Mouse (Mus musculus): ENCODE data around the gene Kcns1. TPM values are rescaled to one million over a fixed set of nuclear protein-coding genes. Genes with fewer than 3 reads are reported as not detected.

Gene Kcns1
- polyA plus RNA-seq, 1 experiment from 2014 or later = not detected

- 78% methylated on average over 6 of the region's 6 CpGs for WGBS (ENCODE audit: insufficient replicate concordance)
These were observed 33.2 kb downstream of the Kcns1 start for GRCm38 (mm10) chr2:164137754-164138153.

GRCm38 (mm10) chr2:164136393-164136792, 34.5 kb downstream of the Kcns1 start:
- TF ChIP-seq CTCF (IDR thresholded peaks at IDR 0.05; ENCODE audit: low read depth) = no peak
- TF ChIP-seq EP300 (IDR thresholded peaks at IDR 0.05; ENCODE audit: low read depth) = no peak
- no peaks in the 10 kb centered on the region for H3K9me3 ChIP-seq (ENCODE audit: low read length)
- H3K4me3 ChIP-seq (ENCODE audit: low read depth, low read length) = no peak overlapping the region
- no peak overlapping the region for H3K4me2 ChIP-seq (ENCODE audit: low read depth, low read length)
- WGBS (ENCODE audit: insufficient replicate concordance) = 75% methylated on average over 2 of the region's 2 CpGs
- no peak overlapping the region for H3K27ac ChIP-seq (ENCODE audit: low read depth)
- no peak overlapping the region for H3K9ac ChIP-seq (replicated peaks)
- no peak for DNase-seq
- ATAC-seq = no peak
- no peaks in the 10 kb centered on the region for H3K4me1 ChIP-seq (ENCODE audit: insufficient read depth)
- no peaks in the 10 kb centered on the region for H3K27me3 ChIP-seq (ENCODE audit: insufficient read depth, low read length)
- peaks cover 18% of the 10 kb centered on the region for H3K36me3 ChIP-seq (replicated peaks; ENCODE audit: insufficient read depth, low read length)

More at GRCm38 (mm10) chr2:164137754-164138153, 33.2 kb downstream of the Kcns1 start:
- no peaks in the 10 kb centered on the region for H3K27me3 ChIP-seq (ENCODE audit: insufficient read depth, low read length)
- ATAC-seq = no peak
- H3K4me1 ChIP-seq (ENCODE audit: insufficient read depth) = no peaks in the 10 kb centered on the region
- no peak overlapping the region for H3K4me3 ChIP-seq (ENCODE audit: low read depth, low read length)
- no peak overlapping the region for H3K4me2 ChIP-seq (ENCODE audit: low read depth, low read length)
- H3K36me3 ChIP-seq (replicated peaks; ENCODE audit: insufficient read depth, low read length) = peaks cover 21% of the 10 kb centered on the region
- DNase-seq = no peak
- no peak overlapping the region for H3K27ac ChIP-seq (ENCODE audit: low read depth)
- TF ChIP-seq CTCF (IDR thresholded peaks at IDR 0.05; ENCODE audit: low read depth) = no peak
- no peak for TF ChIP-seq EP300 (IDR thresholded peaks at IDR 0.05; ENCODE audit: low read depth)
- H3K9me3 ChIP-seq (ENCODE audit: low read length) = no peaks in the 10 kb centered on the region
- H3K9ac ChIP-seq (replicated peaks) = no peak overlapping the region

- 83% methylated on average over 1 of the region's 1 CpGs for WGBS (ENCODE audit: insufficient replicate concordance)
- ATAC-seq = no peak
- Histone ChIP-seq H3K4me2 (ENCODE audit: low read depth, low read length) (no peak overlapping the region), H3K4me3 (ENCODE audit: low read depth, low read length) (no peak overlapping the region), H3K27me3 (ENCODE audit: insufficient read depth, low read length) (no peaks in the 10 kb centered on the region), H3K9me3 (ENCODE audit: low read length) (no peaks in the 10 kb centered on the region), H3K27ac (ENCODE audit: low read depth) (no peak overlapping the region), H3K36me3 (replicated peaks; ENCODE audit: insufficient read depth, low read length) (peaks cover 15% of the 10 kb centered on the region), H3K9ac (replicated peaks) (no peak overlapping the region), H3K4me1 (ENCODE audit: insufficient read depth) (0 out of 2 replicates have a peak, but pooled peaks cover 2% of the 10 kb centered on the region)
- DNase-seq = no peak
- no peak for TF ChIP-seq EP300 (IDR thresholded peaks at IDR 0.05; ENCODE audit: low read depth)
- TF ChIP-seq CTCF (IDR thresholded peaks at IDR 0.05; ENCODE audit: low read depth) = no peak
These were observed 35.5 kb downstream of the Kcns1 start for GRCm38 (mm10) chr2:164135367-164135766.

- no peak for ATAC-seq
- H3K9ac ChIP-seq (replicated peaks) = no peak overlapping the region
- DNase-seq = no peak
- no peak overlapping the region for H3K4me2 ChIP-seq (ENCODE audit: low read depth, low read length)
- TF ChIP-seq CTCF (IDR thresholded peaks at IDR 0.05; ENCODE audit: low read depth) (peak; percentile 51), EP300 (IDR thresholded peaks at IDR 0.05; ENCODE audit: low read depth) (no peak)
- no peak overlapping the region for H3K4me3 ChIP-seq (ENCODE audit: low read depth, low read length)
- 68% methylated on average over 6 of the region's 6 CpGs for WGBS (ENCODE audit: insufficient replicate concordance)
- peaks cover 14% of the 10 kb centered on the region for H3K36me3 ChIP-seq (replicated peaks; ENCODE audit: insufficient read depth, low read length)
- no peaks in the 10 kb centered on the region for H3K27me3 ChIP-seq (ENCODE audit: insufficient read depth, low read length)
- 0 out of 2 replicates have a peak, but pooled peaks cover 2% of the 10 kb centered on the region for H3K4me1 ChIP-seq (ENCODE audit: insufficient read depth)
- no peak overlapping the region for H3K27ac ChIP-seq (ENCODE audit: low read depth)
- H3K9me3 ChIP-seq (ENCODE audit: low read length) = no peaks in the 10 kb centered on the region
These were observed 36.4 kb downstream of the Kcns1 start for GRCm38 (mm10) chr2:164134563-164134962.

GRCm38 (mm10) chr2:164131586-164131985, 39.3 kb downstream of the Kcns1 start:
- WGBS (ENCODE audit: insufficient replicate concordance) = 57% methylated on average over 1 of the region's 1 CpGs
- Histone ChIP-seq H3K36me3 (replicated peaks; ENCODE audit: insufficient read depth, low read length) (peaks cover 4% of the 10 kb centered on the region; the same call in 1 of the 2 replicates), H3K27me3 (ENCODE audit: insufficient read depth, low read length) (no peaks in the 10 kb centered on the region), H3K9ac (replicated peaks) (no peak overlapping the region), H3K9me3 (ENCODE audit: low read length) (no peaks in the 10 kb centered on the region), H3K27ac (ENCODE audit: low read depth) (peak overlapping the region; percentile 39; the same call in 1 of the 2 replicates), H3K4me1 (ENCODE audit: insufficient read depth) (0 out of 2 replicates have a peak, but pooled peaks cover 2% of the 10 kb centered on the region), H3K4me3 (ENCODE audit: low read depth, low read length) (no peak overlapping the region), H3K4me2 (ENCODE audit: low read depth, low read length) (no peak overlapping the region)
- ATAC-seq = peak; percentile 79
- TF ChIP-seq EP300 (IDR thresholded peaks at IDR 0.05; ENCODE audit: low read depth) (no peak), CTCF (IDR thresholded peaks at IDR 0.05; ENCODE audit: low read depth) (no peak)
- no peak for DNase-seq

GRCm38 (mm10) chr2:164128576-164129411, 42.1 kb downstream of the Kcns1 start:
- no peaks in the 10 kb centered on the region for H3K9me3 ChIP-seq (ENCODE audit: low read length)
- TF ChIP-seq EP300 (IDR thresholded peaks at IDR 0.05; ENCODE audit: low read depth) = no peak
- no peak for TF ChIP-seq CTCF (IDR thresholded peaks at IDR 0.05; ENCODE audit: low read depth)
- H3K36me3 ChIP-seq (replicated peaks; ENCODE audit: insufficient read depth, low read length) = peaks cover 16% of the 10 kb centered on the region; the same call in 1 of the 2 replicates
- 0 out of 2 replicates have a peak, but pooled peaks cover 2% of the 10 kb centered on the region for H3K4me1 ChIP-seq (ENCODE audit: insufficient read depth)
- no peak overlapping the region for H3K9ac ChIP-seq (replicated peaks)
- no peak overlapping the region for H3K4me3 ChIP-seq (ENCODE audit: low read depth, low read length)
- H3K27ac ChIP-seq (ENCODE audit: low read depth) = no peak overlapping the region
- H3K27me3 ChIP-seq (ENCODE audit: insufficient read depth, low read length) = no peaks in the 10 kb centered on the region
- ATAC-seq (no peak), DNase-seq (no peak)
- 86% methylated on average over 12 of the region's 12 CpGs for WGBS (ENCODE audit: insufficient replicate concordance)
- no peak overlapping the region for H3K4me2 ChIP-seq (ENCODE audit: low read depth, low read length)

Measured in liver, postnatal 0 days (tissue).